Mouse (Mus musculus): ENCODE measurements around the gene Limk2. TPM values are rescaled to one million over a fixed set of nuclear protein-coding genes. Genes with fewer than 3 reads are reported as not detected.

The Limk2 gene
- total RNA-seq, 2 experiments from 2014 or later = 10.0 to 11.5 TPM

DNA sequence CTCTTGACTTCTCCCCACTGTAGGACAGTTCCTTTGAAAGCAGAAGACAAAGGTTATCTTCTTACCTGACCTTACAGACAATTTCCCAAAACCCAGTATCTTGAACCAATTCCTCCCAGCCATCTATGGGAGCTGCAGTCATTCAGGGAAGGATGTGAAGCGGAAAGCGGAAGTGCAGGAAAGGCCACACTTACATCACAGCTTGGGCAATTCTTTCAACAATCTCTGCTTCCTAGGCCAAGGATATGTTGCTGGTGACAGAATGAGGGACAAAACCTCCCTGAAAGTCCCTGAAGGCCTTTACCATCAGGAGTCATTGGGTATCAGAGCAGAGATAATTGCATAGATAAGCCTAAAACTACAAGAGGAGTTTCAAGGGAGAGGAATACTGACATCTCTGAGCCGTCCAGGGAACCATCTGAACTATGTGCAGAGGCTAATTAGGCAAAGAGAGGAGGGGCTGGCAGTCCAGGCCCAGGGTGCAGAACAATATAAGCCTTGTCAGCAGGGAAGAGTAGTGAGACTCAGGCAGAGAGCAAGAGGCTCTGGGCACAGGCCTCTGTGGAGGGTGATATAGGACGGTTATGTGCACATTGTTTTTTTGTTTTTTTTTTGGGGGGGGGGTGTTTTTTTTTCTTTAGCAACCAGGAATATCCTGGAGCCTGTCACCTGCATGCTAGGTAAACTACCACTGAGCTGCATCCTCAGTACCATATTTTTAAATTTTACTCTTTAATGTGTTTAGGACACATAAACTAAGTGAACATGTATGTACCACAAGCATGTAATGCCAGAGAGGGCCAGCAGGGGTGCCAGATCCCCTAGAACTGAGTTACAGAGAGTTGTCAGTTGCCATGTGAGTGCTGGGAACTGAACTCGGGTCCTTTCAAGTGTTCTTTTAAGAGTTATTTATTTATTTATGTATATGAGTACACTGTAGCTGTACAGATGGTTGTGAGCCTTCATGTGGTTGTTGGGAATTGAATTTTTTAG is 26.1 kb downstream of the Limk2 start:
- intact Hi-C loops (cut with DNase I) = loop anchor here (10.0 kb wide), 1 partner anchor 132 kb away; the partner anchor contains the start of gene Selenom
- DNase-seq = no peak

DNA sequence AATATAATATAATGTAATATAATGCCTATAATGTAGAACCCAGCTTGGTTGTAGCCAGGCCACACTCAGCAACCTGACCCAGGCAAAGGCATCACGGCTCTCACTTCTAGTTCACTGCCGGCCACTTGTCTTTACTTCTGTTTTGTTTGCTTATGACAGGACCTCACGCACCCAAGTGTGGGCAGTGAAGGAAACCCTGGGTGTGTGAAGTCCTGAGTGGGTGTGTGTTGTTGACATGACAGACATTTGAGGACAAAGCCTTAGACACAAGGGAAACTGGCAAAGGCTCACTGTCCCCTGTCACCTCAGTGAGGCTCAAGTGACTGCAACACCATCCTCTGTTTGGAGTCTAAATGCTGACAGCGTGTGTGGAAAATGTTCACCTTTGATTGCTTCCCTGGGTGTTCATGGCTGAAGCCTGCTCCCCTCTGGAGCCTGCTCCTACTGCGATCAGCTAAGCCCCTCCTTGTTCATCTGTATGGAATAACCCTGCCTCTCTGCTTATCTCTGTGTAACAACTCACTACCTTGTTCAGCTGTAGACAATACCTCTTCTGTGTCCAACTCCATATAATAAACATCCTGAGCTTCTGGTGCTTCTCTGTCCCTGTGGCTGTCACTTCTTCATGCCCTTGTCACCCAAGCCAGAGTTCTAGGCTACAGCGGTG is 27.7 kb downstream of the Limk2 start:
- no peak for TF ChIP-seq CTCF (IDR thresholded peaks at IDR 0.05)
- intact Hi-C loops (cut with DNase I) = loop anchor here (10.0 kb wide), 1 partner anchor 134 kb away; the partner anchor contains the start of gene Selenom
- DNase-seq = no peak
- Histone ChIP-seq H3K27ac (peak overlapping the region; percentile 24; the same call in 1 of the 2 replicates), H3K4me3 (no peak overlapping the region)

More for the DNA sequence above, 26.1 kb downstream of the Limk2 start:
- peak; percentile 32; the same call in 1 of the 2 replicates for TF ChIP-seq CTCF (IDR thresholded peaks at IDR 0.05)
- no peak overlapping the region for H3K4me3 ChIP-seq
- H3K27ac ChIP-seq = no peak overlapping the region

DNA sequence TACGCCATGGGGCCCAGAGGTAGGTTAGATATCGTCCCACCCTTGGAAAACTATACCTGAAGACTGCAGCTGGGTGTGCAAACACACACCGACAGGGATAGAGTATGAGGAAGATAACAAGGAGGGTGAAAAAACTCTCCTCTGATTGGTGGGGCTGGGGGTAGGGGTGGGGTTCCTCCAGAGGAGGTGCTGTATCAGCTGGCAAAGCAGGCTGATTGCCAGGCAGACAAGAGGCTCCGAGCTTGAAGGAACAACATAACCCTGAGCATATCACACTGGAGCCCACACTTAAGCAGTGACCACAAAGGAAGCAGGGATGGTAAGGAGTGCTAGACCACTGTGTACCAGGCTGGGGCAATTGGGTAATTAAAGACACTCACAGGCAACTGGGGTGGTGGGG is 29.6 kb downstream of the Limk2 start:
- DNase-seq = no peak
- no peak for TF ChIP-seq CTCF (IDR thresholded peaks at IDR 0.05)
- Histone ChIP-seq H3K27ac (no peak overlapping the region), H3K4me3 (no peak overlapping the region)
- intact Hi-C loops (cut with DNase I) = no loop called here

DNA sequence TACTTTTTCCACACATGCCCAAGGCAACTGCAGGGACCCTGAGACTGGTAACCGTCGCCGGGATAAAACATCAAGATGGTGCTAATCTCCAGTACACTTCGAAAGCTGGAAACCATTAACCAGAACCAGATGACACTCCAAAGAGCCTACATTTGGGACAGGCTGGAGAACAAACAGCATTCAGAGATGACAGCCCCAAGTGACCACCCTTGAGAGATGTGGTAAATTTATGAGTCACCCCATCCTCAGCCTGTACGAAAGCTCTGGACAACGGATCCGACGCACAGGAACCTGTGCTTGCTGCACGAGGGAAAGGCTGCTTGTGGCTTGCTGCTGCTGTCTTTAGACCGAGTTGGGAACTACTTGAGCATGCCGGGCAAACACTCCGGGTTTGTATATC is 34.2 kb downstream of the Limk2 start:
- no peak for DNase-seq
- intact Hi-C loops (cut with DNase I) = no loop called here
- Histone ChIP-seq H3K4me3 (no peak overlapping the region), H3K27ac (0 out of 2 replicates have a peak overlapping the region, but pooled peaks have one; percentile 20)
- no peak for TF ChIP-seq CTCF (IDR thresholded peaks at IDR 0.05)

DNA sequence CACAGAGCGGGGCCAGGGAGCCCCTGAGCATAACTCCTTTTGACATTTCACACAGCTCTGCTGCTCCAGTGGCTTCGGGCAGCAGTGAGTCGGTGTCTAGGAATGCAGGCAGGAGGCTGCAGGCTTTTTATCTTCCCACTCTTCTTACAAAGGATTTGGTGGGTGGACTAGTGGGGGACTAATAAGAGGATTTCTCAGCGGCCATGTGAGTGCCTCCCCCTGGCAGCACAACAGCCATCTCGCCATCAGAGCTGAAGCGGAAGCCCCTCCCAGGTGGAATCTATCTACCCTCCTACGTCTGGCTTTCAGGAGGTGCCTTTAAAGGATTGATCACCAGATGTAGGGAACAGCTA is 34.7 kb downstream of the Limk2 start:
- intact Hi-C loops (cut with DNase I) = no loop called here
- no peak overlapping the region; the same call in 1 of the 2 replicates for H3K4me3 ChIP-seq
- TF ChIP-seq CTCF (IDR thresholded peaks at IDR 0.05) = no peak
- peak overlapping the region; percentile 20; the same call in 1 of the 2 replicates for H3K27ac ChIP-seq
- DNase-seq = no peak

DNA sequence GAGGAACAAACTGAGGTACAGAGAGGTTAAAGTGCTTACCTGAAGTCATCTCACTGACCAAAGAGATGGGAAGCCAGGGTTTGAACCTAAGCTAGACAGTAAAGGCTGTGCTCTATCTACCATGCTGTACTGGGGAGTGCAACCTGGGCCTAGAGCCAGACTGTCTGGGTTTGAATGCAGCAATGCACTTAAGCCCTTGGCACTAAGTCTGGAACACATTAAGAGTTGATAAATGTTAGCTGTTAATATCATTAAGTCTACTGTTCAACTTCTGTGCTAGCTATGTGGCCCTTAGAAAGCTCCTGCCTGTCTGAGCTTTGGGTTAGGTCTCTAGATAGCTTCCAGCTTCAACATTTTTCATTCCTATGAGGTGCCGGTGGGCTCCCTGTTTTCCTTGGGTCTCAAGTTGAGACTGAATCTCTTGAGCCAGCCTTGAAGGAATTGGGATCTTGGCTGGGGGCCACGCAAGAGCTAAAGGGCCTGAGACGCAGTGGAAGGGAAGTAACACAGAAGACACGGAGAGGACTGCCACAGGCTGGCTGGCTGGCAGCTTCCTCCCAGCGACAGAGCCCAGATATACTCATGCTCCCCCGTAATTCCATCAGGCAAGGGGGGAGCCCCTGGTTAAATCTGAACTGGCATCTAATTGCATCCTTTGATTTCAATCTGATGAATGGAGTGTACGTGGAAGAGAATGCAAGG is 35.2 kb downstream of the Limk2 start:
- intact Hi-C loops (cut with DNase I) = no loop called here
- no peak for TF ChIP-seq CTCF (IDR thresholded peaks at IDR 0.05)
- H3K4me3 ChIP-seq = no peak overlapping the region
- H3K27ac ChIP-seq = peak overlapping the region; percentile 20
- no peak for DNase-seq

DNA sequence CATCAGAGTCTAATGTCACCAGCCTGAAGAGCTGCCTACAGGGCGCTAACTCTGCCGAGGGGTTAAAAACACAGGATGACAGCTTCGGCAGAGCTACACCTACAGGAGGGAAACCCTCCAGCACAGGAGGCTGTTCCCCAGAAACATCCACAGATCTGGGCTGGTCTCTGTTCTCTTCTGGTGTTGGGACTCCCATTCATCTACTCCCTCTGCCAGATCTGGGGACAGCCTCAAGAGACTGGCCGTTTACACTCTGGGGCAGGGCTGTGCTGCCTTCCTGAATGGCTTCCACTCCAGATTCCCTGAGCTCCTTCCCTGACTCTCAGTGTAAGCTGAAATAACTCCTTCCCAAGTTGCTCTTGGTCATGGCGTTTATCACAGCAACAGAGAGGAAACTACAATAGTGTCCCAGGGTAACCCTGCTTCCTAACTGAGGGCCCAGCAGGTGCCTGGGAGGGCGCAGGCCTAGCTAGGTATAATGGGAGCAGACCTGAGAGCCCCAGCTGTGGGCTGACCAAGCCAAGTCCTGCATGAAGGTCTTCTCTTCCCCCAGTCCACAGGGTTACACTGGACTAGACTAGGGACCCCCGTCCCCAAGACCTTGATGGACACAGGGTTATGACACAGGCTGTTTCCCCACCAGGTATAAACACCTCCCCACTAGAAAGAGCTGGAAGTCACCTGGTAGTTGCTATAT is 37.2 kb downstream of the Limk2 start:
- H3K27ac ChIP-seq = peak overlapping the region; percentile 78
- intact Hi-C loops (cut with DNase I) = no loop called here
- peak overlapping the region; percentile 83 for H3K4me3 ChIP-seq
- TF ChIP-seq CTCF (IDR thresholded peaks at IDR 0.05) = no peak
- no peak for DNase-seq

DNA sequence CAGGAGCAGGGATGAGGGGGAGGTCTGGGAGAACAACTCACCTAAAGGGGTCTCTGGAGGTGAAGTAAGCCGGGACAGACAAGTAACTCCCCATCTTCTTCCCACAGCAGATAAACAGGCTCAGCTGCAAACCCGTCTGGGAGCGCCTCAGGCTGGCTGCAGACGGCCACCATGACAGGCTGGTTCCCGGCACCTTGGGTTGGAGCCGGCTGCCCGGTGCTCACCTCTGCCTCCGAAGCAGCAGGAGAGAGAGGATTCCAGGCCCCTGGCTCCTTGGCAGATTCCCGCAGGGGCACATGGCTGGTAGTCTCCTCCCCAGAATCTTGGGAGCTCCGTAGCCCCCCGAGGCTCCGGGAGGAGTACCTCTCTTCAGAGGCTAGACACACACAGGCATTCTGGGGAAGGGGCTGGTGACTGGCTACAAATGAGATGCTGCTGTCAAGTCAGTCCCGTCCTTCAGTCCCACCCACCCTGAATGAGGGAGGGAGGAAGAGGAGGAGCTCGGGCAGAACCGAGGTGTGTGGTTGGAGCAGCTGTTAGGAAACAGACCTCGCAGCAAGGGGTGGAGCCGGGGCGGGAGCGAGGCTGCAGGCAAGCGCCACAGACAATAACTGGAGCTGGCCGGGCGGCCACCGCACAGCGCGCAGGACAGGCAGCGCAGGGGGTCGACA is 37.9 kb downstream of the Limk2 start:
- TF ChIP-seq CTCF (IDR thresholded peaks at IDR 0.05) = no peak
- intact Hi-C loops (cut with DNase I) = no loop called here
- DNase-seq = peak; percentile 88
- peak overlapping the region; percentile 78 for H3K27ac ChIP-seq
- peak overlapping the region; percentile 83 for H3K4me3 ChIP-seq

DNA sequence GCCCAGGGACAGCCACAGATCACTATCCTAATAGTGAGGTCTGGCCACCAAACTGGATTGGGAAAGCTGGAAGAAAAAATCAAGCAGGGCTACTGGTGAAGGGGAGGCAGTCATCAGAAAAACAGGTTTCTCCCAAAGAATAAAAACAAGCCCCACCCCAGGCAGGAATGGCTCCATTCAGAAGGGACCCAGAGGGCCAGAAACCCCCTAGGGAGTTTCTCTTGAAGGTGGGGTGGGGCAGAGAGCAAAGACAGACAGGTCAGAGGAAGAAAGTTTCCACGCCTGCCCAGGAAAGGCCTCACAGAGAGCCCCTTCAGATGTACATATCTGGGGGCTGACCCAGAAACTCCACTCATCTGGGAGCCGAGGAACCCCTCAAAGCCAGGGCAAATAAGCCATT is 38.8 kb downstream of the Limk2 start:
- Histone ChIP-seq H3K27ac (peak overlapping the region; percentile 78), H3K4me3 (peak overlapping the region; percentile 83)
- intact Hi-C loops (cut with DNase I) = no loop called here
- TF ChIP-seq CTCF (IDR thresholded peaks at IDR 0.05) = no peak
- no peak for DNase-seq

DNA sequence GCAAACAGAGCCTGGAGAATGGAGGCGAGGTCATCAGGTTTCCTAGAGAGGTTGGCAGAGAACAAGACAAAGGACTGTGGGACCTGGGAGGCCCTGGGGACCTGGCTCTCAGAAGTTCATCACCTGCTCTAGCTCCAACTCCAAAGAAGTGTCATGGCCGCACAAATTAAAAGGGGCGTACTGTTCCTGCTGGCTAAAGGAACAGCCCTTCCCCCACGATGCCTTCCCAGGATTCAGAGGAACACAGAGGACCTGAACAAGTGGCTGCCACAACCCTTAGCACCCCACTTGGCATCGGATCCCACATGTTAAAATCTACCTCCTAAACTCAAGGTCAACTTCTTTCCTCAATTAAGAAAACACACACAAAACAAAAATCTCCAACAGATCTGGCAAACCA is 39.5 kb downstream of the Limk2 start:
- TF ChIP-seq CTCF (IDR thresholded peaks at IDR 0.05) = no peak
- no peak for DNase-seq
- Histone ChIP-seq H3K4me3 (no peak overlapping the region), H3K27ac (no peak overlapping the region)
- intact Hi-C loops (cut with DNase I) = no loop called here

DNA sequence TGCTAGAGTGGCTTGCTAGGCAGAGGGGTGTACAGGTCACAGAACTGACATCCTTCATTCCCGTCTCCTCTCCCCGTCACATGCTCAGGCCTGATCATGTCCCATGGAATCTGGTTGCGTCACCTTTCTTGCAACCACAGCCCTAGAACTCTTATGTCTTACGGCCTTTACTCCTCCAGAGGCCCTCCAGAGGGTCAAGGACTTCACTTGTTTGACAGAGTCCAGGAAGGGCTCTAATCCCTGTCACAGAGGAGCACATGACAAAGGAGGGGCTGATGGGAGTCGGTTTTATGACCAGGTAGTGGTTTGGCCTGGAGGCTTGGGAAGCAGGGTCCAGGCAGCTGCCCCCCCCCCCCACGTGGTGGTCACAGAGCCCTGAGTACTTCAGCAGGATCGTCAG is 40.0 kb downstream of the Limk2 start:
- no peak for DNase-seq
- H3K27ac ChIP-seq = no peak overlapping the region
- intact Hi-C loops (cut with DNase I) = no loop called here
- TF ChIP-seq CTCF (IDR thresholded peaks at IDR 0.05) = no peak
- no peak overlapping the region for H3K4me3 ChIP-seq
